Mouse (Mus musculus) MEL (cell line): ENCODE measurements around the gene Synj1. TPM values are rescaled to one million over a fixed set of nuclear protein-coding genes. Genes with fewer than 3 reads are reported as not detected.

ENCODE experiments used
- DNase-seq: peaks from one replicate; pipeline ENCODE4 v3.0.0; 2011; ENCODE audit warnings: low read depth, low spot score
- H3K27ac ChIP-seq: 2 replicates; pipeline ENCODE4 v1.5.1; 2012; ENCODE audit warnings: low read depth, mild to moderate bottlenecking, control low read depth, low read length, moderate library complexity; ENCODE audit not compliant: control insufficient read depth
- H3K27me3 ChIP-seq, 2 experiments: fragments of 150-350 bp in 1 of 2; sonication (generic) in 1 of 2; 2 replicates each; pipeline ENCODE4 v1.6.1; 2012; ENCODE audit warnings: low read length in 2 of 2, mild to moderate bottlenecking in 2 of 2, improper control_type of control experiment in 1 of 2, moderate library complexity in 1 of 2; ENCODE audit not compliant: insufficient read depth in 2 of 2, control insufficient read depth in 1 of 2
- H3K36me3 ChIP-seq, 2 experiments: 2 replicates each; pipeline ENCODE4 v1.6.1; 2012 to 2014; ENCODE audit warnings: low read length in 2 of 2, improper control_type of control experiment in 1 of 2, inconsistent platforms in 1 of 2, mild to moderate bottlenecking in 1 of 2; ENCODE audit not compliant: insufficient read depth in 2 of 2, control insufficient read depth in 1 of 2
- H3K4me1 ChIP-seq, 2 experiments: fragments of 150-350 bp in 1 of 2; sonication (generic) in 1 of 2; 2 replicates each; pipeline ENCODE4 v1.6.1; 2012; ENCODE audit warnings: low read length in 2 of 2, improper control_type of control experiment in 1 of 2, mild to moderate bottlenecking in 1 of 2; ENCODE audit not compliant: insufficient read depth in 2 of 2, control insufficient read depth in 1 of 2
- H3K4me3 ChIP-seq, 2 experiments: fragments of 150-350 bp in 1 of 2; sonication (generic) in 1 of 2; 2 replicates each; pipeline ENCODE4 v1.5.1; 2012; ENCODE audit warnings: low read depth in 2 of 2, low read length in 2 of 2, mild to moderate bottlenecking in 2 of 2, moderate library complexity in 2 of 2, control low read depth in 1 of 2, improper control_type of control experiment in 1 of 2; ENCODE audit not compliant: control insufficient read depth in 1 of 2, insufficient read depth in 1 of 2
- H3K79me2 ChIP-seq: 2 replicates; pipeline ENCODE4 v1.6.1; 2012; ENCODE audit warnings: mild to moderate bottlenecking, low read length, moderate library complexity; ENCODE audit not compliant: control insufficient read depth, poor library complexity, insufficient read depth
- H3K9ac ChIP-seq: 2 replicates; pipeline ENCODE4 v1.6.1; 2012; ENCODE audit warnings: low read depth, mild to moderate bottlenecking, control low read depth, low read length, moderate library complexity; ENCODE audit not compliant: control insufficient read depth, poor library complexity, severe bottlenecking
- H3K9me3 ChIP-seq: fragments of 150-350 bp; sonication (generic); replicated peaks from 2 replicates; pipeline ENCODE4 v1.6.1; 2012; ENCODE audit warnings: mild to moderate bottlenecking, low read length, improper control_type of control experiment, moderate library complexity; ENCODE audit not compliant: insufficient read depth
- BHLHE40 ChIP-seq: IDR thresholded peaks from 2 replicates; pipeline ENCODE4 v1.6.1; 2012; ENCODE audit warnings: low read depth, mild to moderate bottlenecking, inconsistent platforms, low read length, improper control_type of control experiment, borderline replicate concordance
- CHD1 ChIP-seq: IDR thresholded peaks from 2 replicates; pipeline ENCODE4 v1.6.1; 2012; ENCODE audit warnings: low read depth, mild to moderate bottlenecking, inconsistent platforms, low read length, improper control_type of control experiment
- ELF1 ChIP-seq: IDR thresholded peaks from 2 replicates; pipeline ENCODE4 v1.6.1; 2014; ENCODE audit warnings: low read depth, mild to moderate bottlenecking, inconsistent platforms, low read length, improper control_type of control experiment, moderate library complexity
- EP300 ChIP-seq, 2 experiments: IDR thresholded peaks; 2 replicates each; pipeline ENCODE4 v1.6.1; 2011; ENCODE audit warnings: improper control_type of control experiment in 2 of 2, low read length in 2 of 2, low read depth in 1 of 2, mild to moderate bottlenecking in 1 of 2
- GABPA ChIP-seq: IDR thresholded peaks from 2 replicates; pipeline ENCODE4 v1.6.1; 2012; ENCODE audit warnings: low read depth, mild to moderate bottlenecking, inconsistent platforms, low read length, improper control_type of control experiment, moderate library complexity
- HCFC1 ChIP-seq: IDR thresholded peaks from 2 replicates; pipeline ENCODE4 v1.6.1; 2012; ENCODE audit warnings: low read depth, mild to moderate bottlenecking, inconsistent platforms, low read length, improper control_type of control experiment, moderate library complexity
- JUND ChIP-seq: IDR thresholded peaks from 2 replicates; pipeline ENCODE4 v1.6.1; 2011; ENCODE audit warnings: low read depth, mild to moderate bottlenecking, improper control_type of control experiment, low read length
- MAZ ChIP-seq: IDR thresholded peaks from 2 replicates; pipeline ENCODE4 v1.6.1; 2012; ENCODE audit warnings: low read depth, mild to moderate bottlenecking, inconsistent platforms, low read length, improper control_type of control experiment
- MYB ChIP-seq: IDR thresholded peaks from 2 replicates; pipeline ENCODE4 v1.6.1; 2011; ENCODE audit warnings: mild to moderate bottlenecking, low read depth, low read length, improper control_type of control experiment
- NELFE ChIP-seq: IDR thresholded peaks from 2 replicates; pipeline ENCODE4 v1.6.1; 2011; ENCODE audit warnings: low read depth, low read length, improper control_type of control experiment
- POLR2A ChIP-seq, 2 experiments: IDR thresholded peaks; 2 replicates each; pipeline ENCODE4 v1.6.1; 2011 to 2012; ENCODE audit warnings: low read length in 2 of 2, mild to moderate bottlenecking in 2 of 2, control low read depth in 1 of 2, improper control_type of control experiment in 1 of 2, low read depth in 1 of 2, moderate library complexity in 1 of 2; ENCODE audit not compliant: control insufficient read depth in 1 of 2, insufficient read depth in 1 of 2, poor library complexity in 1 of 2
- RAD21 ChIP-seq: IDR thresholded peaks from 2 replicates; pipeline ENCODE4 v1.6.1; 2011; ENCODE audit warnings: mild to moderate bottlenecking, low read depth, low read length, improper control_type of control experiment
- RCOR1 ChIP-seq: IDR thresholded peaks from 2 replicates; pipeline ENCODE4 v1.6.1; 2012; ENCODE audit warnings: low read depth, mild to moderate bottlenecking, inconsistent platforms, low read length, improper control_type of control experiment
- SIN3A ChIP-seq: IDR thresholded peaks from 2 replicates; pipeline ENCODE4 v1.6.1; 2012; ENCODE audit warnings: low read length, improper control_type of control experiment, inconsistent platforms
- SMC3 ChIP-seq: IDR thresholded peaks from 2 replicates; pipeline ENCODE4 v1.6.1; 2011; ENCODE audit warnings: low read depth, low read length, improper control_type of control experiment
- TAL1 ChIP-seq: IDR thresholded peaks from 2 replicates; pipeline ENCODE4 v1.6.1; 2012; ENCODE audit warnings: mild to moderate bottlenecking, inconsistent platforms, low read length, moderate library complexity, mixed read lengths
- TCF12 ChIP-seq: IDR thresholded peaks from 2 replicates; pipeline ENCODE4 v1.6.1; 2014; ENCODE audit warnings: low read depth, mild to moderate bottlenecking, inconsistent platforms, low read length, improper control_type of control experiment, moderate library complexity
- ZKSCAN1 ChIP-seq: IDR thresholded peaks from 2 replicates; pipeline ENCODE4 v1.6.1; 2012; ENCODE audit warnings: low read depth, mild to moderate bottlenecking, inconsistent platforms, low read length, improper control_type of control experiment, moderate library complexity
- ZMIZ1 ChIP-seq: IDR thresholded peaks from 2 replicates; pipeline ENCODE4 v1.6.1; 2012; ENCODE audit warnings: low read depth, mild to moderate bottlenecking, inconsistent platforms, low read length, improper control_type of control experiment, moderate library complexity
- ZNF384 ChIP-seq: IDR thresholded peaks from 2 replicates; pipeline ENCODE4 v1.6.1; 2012; ENCODE audit warnings: low read depth, mild to moderate bottlenecking, inconsistent platforms, low read length, improper control_type of control experiment
- polyA plus RNA-seq, 2 experiments: library from polyadenylated mRNA; stranded (reverse) in 1 of 2; unstranded in 1 of 2; fragments of >175 nt in 1 of 2; fragments of >200 nt in 1 of 2; gene quantifications; 2 replicates each; pipeline versions ENCODE4 v1.2.1 to v1.2.4; 2012; ENCODE audit warnings: low replicate concordance in 2 of 2, low read depth in 1 of 2; ENCODE audit not compliant: insufficient read length in 2 of 2, insufficient read depth in 1 of 2, missing spikeins in 1 of 2
- total RNA-seq: library from RNA; depleted of rRNA; stranded (reverse); fragments of 300-350 nt; gene quantifications from 2 replicates; pipeline ENCODE4 v1.2.3, GENCODE M21; 2012

Synj1 gene
- total and polyA plus RNA-seq, 3 experiments: 5.0 to 34.5 TPM; not detected in 1

- Histone ChIP-seq H3K4me3 (no peak overlapping the region), H3K4me1 (peaks cover 0 to 11% of the 10 kb centered on the region in 2 experiments; a peak in 2 of 4 replicates), H3K27me3 (no peaks in the 10 kb centered on the region; a peak in 1 of 4 replicates), H3K36me3 (peaks cover 0 to 4% of the 10 kb centered on the region in 2 experiments; a peak in 2 of 4 replicates), H3K27ac (no peak overlapping the region), H3K79me2 (no peaks in the 10 kb centered on the region), H3K9ac (no peak overlapping the region), H3K9me3 (no peaks in the 10 kb centered on the region)
- no peak for DNase-seq
- TF ChIP-seq ZKSCAN1 (no peak), RCOR1 (0 out of 2 replicates have a peak, but pooled peaks have one; percentile 11)
These were observed 103.9 kb downstream of the Synj1 start for GRCm38 (mm10) chr16:90907250-90907649.

- H3K4me1 ChIP-seq: no peaks in the 10 kb centered on the region
- no peaks in the 10 kb centered on the region for H3K9me3 ChIP-seq
- no peak overlapping the region for H3K4me3 ChIP-seq
- no peak for TF ChIP-seq BHLHE40
- TF ChIP-seq SMC3: no peak
- no peak for TF ChIP-seq ZKSCAN1
- TF ChIP-seq MYB: no peak
- no peak for TF ChIP-seq POLR2A (IDR thresholded peaks at IDR 0.05; ENCODE audit: control insufficient read depth in 1 of 2, insufficient read depth in 1 of 2, low read depth in 1 of 2, low read length in 2 of 2, poor library complexity in 1 of 2)
- TF ChIP-seq RCOR1: no peak
- TF ChIP-seq ZMIZ1: no peak
- TF ChIP-seq MAZ: no peak
- no peak for TF ChIP-seq GABPA
- no peak for TF ChIP-seq ZNF384
- TF ChIP-seq ELF1: no peak
- TF ChIP-seq CHD1: no peak
- no peak for TF ChIP-seq NELFE
- no peak for TF ChIP-seq JUND
- TF ChIP-seq RAD21: no peak
- no peak for TF ChIP-seq HCFC1
- TF ChIP-seq TAL1: no peak
- TF ChIP-seq TCF12: no peak
- TF ChIP-seq EP300 (IDR thresholded peaks at IDR 0.05; ENCODE audit: low read depth in 1 of 2, low read length in 2 of 2): no peak
- no peak for TF ChIP-seq SIN3A
- no peaks in the 10 kb centered on the region for H3K36me3 ChIP-seq
- no peak overlapping the region for H3K27ac ChIP-seq
- DNase-seq: no peak
- no peaks in the 10 kb centered on the region; a peak in 1 of 4 replicates for H3K27me3 ChIP-seq
- H3K9ac ChIP-seq: no peak overlapping the region
- no peaks in the 10 kb centered on the region for H3K79me2 ChIP-seq
These were observed 107.8 kb downstream of the Synj1 start for GRCm38 (mm10) chr16:90903300-90903699.
